Mouse (Mus musculus): ENCODE results near the gene Immt. TPM values are rescaled to one million over a fixed set of nuclear protein-coding genes. Genes with fewer than 3 reads are reported as not detected.
"Not testable (repeated sequence)": the region's sequence is repeated elsewhere in the genome, so short reads cannot be mapped to it uniquely, and the experiment has no call there.

The Immt gene
- polyA plus RNA-seq, 1 experiment from 2014 or later = 208 TPM

- no peak for ATAC-seq (ENCODE audit: insufficient number of reproducible peaks, low FRiP score, low TSS enrichment, low read depth)
- peaks cover 5% of the 10 kb centered on the region; the same call in 1 of the 2 replicates for H3K36me3 ChIP-seq (ENCODE audit: control insufficient read depth, insufficient read depth, low read length)
Observed at GRCm38 (mm10) chr6:71911686-71912450, 80.7 kb downstream of the Immt start.

DNA sequence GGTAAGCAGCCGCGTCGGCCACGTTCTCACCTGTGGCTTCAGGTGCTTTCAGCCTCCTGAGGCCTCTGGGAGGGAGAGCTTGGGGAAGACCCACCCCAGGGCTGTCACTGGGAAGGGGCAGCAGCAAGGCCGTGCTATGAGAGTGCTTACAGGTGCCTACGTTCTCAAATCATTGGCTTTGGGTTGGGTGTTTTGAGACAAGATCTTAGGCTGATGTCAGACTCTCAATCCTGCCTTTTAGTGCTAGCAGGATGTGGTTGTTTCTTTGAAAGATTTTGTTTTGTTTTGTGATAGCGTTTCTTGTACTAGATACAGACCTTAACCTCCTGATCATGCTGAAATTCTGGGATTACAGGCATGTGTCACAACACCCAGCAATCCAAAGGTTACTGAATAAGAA lies 89.6 kb downstream of the Immt start:
- no peaks in the 10 kb centered on the region for H3K4me1 ChIP-seq (ENCODE audit: control insufficient read depth, insufficient read depth, low read length)
- no peak overlapping the region for H3K9ac ChIP-seq (ENCODE audit: low read length)
- H3K27me3 ChIP-seq (ENCODE audit: control insufficient read depth, insufficient read depth, low read length) = no peaks in the 10 kb centered on the region
- H3K36me3 ChIP-seq (ENCODE audit: control insufficient read depth, insufficient read depth, low read length) = peaks cover 20% of the 10 kb centered on the region; the same call in 1 of the 2 replicates
- no peak overlapping the region for H3K27ac ChIP-seq (replicated peaks; ENCODE audit: low read depth, low read length)
- no peak overlapping the region for H3K4me2 ChIP-seq (ENCODE audit: low read depth, severe bottlenecking)
- DNase-seq (ENCODE audit: low spot score) = no peak
- ATAC-seq (ENCODE audit: insufficient number of reproducible peaks, low FRiP score, low TSS enrichment, low read depth) = no peak
- H3K9me3 ChIP-seq (ENCODE audit: control insufficient read depth, low read length) = no peaks in the 10 kb centered on the region
- no peak overlapping the region for H3K4me3 ChIP-seq (ENCODE audit: low read depth, low read length)
- WGBS = 89% methylated on average over 7 of the region's 7 CpGs

More at GRCm38 (mm10) chr6:71911686-71912450, 80.7 kb downstream of the Immt start:
- no peaks in the 10 kb centered on the region for H3K9me3 ChIP-seq (ENCODE audit: control insufficient read depth, low read length)
- no peak overlapping the region for H3K4me3 ChIP-seq (ENCODE audit: low read depth, low read length)
- 91% methylated on average over 5 of the region's 5 CpGs for WGBS
- H3K4me1 ChIP-seq (ENCODE audit: control insufficient read depth, insufficient read depth, low read length) = no peaks in the 10 kb centered on the region
- H3K4me2 ChIP-seq (ENCODE audit: low read depth, severe bottlenecking) = no peak overlapping the region
- no peak overlapping the region for H3K9ac ChIP-seq (ENCODE audit: low read length)
- no peak overlapping the region for H3K27ac ChIP-seq (replicated peaks; ENCODE audit: low read depth, low read length)
- no peak for DNase-seq (ENCODE audit: low spot score)
- H3K27me3 ChIP-seq (ENCODE audit: control insufficient read depth, insufficient read depth, low read length) = no peaks in the 10 kb centered on the region

- H3K9ac ChIP-seq (ENCODE audit: low read length); H3K4me2 ChIP-seq (ENCODE audit: low read depth, severe bottlenecking); H3K27me3 ChIP-seq (ENCODE audit: control insufficient read depth, insufficient read depth, low read length); ATAC-seq (ENCODE audit: insufficient number of reproducible peaks, low FRiP score, low TSS enrichment, low read depth); H3K9me3 ChIP-seq (ENCODE audit: control insufficient read depth, low read length); DNase-seq (ENCODE audit: low spot score); H3K4me1 ChIP-seq (ENCODE audit: control insufficient read depth, insufficient read depth, low read length); H3K27ac ChIP-seq (replicated peaks; ENCODE audit: low read depth, low read length); H3K4me3 ChIP-seq (ENCODE audit: low read depth, low read length): not testable (repeated sequence)
- WGBS = 93% methylated on average over 5 of the region's 5 CpGs
- peaks cover 28% of the 10 kb centered on the region for H3K36me3 ChIP-seq (ENCODE audit: control insufficient read depth, insufficient read depth, low read length)
Observed at GRCm38 (mm10) chr6:71925233-71925632, 94.1 kb downstream of the Immt start.

Other genes starting within 250 kb of the Immt start
- 55.0 and 55.4 TPM in 2 replicates for gene Kdm3a, start 198.3 kb upstream of the Immt start, polyA plus RNA-seq (2014; fragmentation: Nextera tagmentation; extraction: Ambion mirVana)
- gene Reep1, start 123.8 kb upstream of the Immt start, polyA plus RNA-seq (2014; fragmentation: Nextera tagmentation; extraction: Ambion mirVana) = 8.1 and 8.9 TPM in 2 replicates
- 62.3 and 66.9 TPM in 2 replicates for gene Mrpl35, start 4.4 kb upstream of the Immt start, polyA plus RNA-seq (2014; fragmentation: Nextera tagmentation; extraction: Ambion mirVana)
- 138 TPM in 2 replicates for gene Ptcd3, start 77.4 kb downstream of the Immt start, polyA plus RNA-seq (2014; fragmentation: Nextera tagmentation; extraction: Ambion mirVana)
- gene Polr1a, start 77.7 kb downstream of the Immt start, polyA plus RNA-seq (2014; fragmentation: Nextera tagmentation; extraction: Ambion mirVana) = 31.0 and 36.1 TPM in 2 replicates

Measured in limb, embryonic 11.5 days (tissue).